9 mouse cellular contexts compared by ENCODE assay signal in the genomic region with DNA sequence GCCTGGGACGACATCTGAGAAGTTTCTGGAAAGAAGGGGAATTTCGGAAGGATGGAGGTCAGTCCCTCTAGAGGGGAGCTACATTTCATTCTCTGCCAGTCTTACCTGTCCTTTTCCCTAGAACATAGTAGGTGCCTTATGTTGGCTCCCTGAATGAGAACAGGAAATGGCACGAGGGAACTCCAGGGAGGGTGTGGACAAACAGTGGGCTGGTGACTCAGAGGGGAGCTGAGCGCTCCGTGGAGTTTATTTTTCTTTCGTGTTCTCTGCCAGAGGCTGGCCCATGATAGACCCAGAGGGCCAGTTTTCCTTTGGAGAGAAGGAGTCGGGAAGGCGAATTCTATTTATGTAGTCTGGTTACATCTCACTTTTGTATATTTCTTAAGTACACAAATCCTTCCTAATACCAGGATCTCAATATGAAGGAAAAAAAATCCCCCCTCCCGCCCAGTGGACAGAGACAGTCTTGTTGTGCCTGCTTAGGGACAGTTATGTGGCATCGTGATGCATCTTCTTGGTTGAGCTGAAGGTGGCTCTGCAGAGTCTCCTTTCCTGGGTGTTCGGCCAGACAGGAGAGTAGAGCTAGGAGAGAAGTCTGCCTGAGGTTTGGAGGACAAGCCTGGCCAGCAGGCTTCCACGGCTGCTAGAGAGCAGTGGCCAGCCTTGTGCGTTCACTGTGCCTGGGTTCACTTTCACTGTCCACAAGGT.
A peak's percentile ranks its signal among the peaks of the same experiment; 100 is the strongest.
DNase-seq lines count a peak whose midpoint lies in the region; ATAC-seq and TF ChIP-seq lines count a peak whose summit lies in the region.
"Had no signal": no experiment of that assay in that cellular context is flagged by ENCODE, and none has a peak within 500 bp of the region (broad histone marks: within the 10 kb centered on the region; RNA-seq: fewer than 3 reads in every experiment).

No protein-coding gene starts in this region.

- H3K27ac ChIP-seq in limb, embryonic 15.5 days, result 0 out of 2 replicates have a peak overlapping the region, but pooled peaks have one; percentile 22
- H3K27ac ChIP-seq in limb, embryonic 10.5 days, result no peak overlapping the region
- peak overlapping the region; percentile 84 for H3K27ac ChIP-seq in gastrocnemius, adult 2 months
- H3K27ac ChIP-seq: liver, embryonic 13.5 days had no signal

- no peaks in the 10 kb centered on the region for H3K79me2 ChIP-seq in myocyte (ENCODE audit: control insufficient read depth, insufficient read depth)

- no peak overlapping the region for H3K9ac ChIP-seq in limb, embryonic 15.5 days
- H3K9ac ChIP-seq: liver, embryonic 13.5 days had no signal

- peak; percentile 3 for DNase-seq in cerebellum, adult 11 months
- no peak for DNase-seq in cerebellum, adult 8-10 months
- no peak for DNase-seq in limb, embryonic 10.5 days (ENCODE audit: low spot score)
- DNase-seq in gastrocnemius, adult 2 months, result peak; percentile 61
- DNase-seq in kidney, adult 18-20 months, result no peak
- no peak for DNase-seq in natural killer cell, adult 2 months (ENCODE audit: low spot score in 2 of 2)
- DNase-seq: liver, embryonic 13.5 days had no signal

- no peak overlapping the region for H3K4me3 ChIP-seq in limb, embryonic 15.5 days
- no peak overlapping the region for H3K4me3 ChIP-seq in limb, embryonic 10.5 days
- no peak overlapping the region for H3K4me3 ChIP-seq in gastrocnemius, adult 2 months
- no peak overlapping the region for H3K4me3 ChIP-seq in myocyte
- H3K4me3 ChIP-seq: liver, embryonic 13.5 days had no signal

- H3K9me3 ChIP-seq in limb, embryonic 15.5 days, result no peaks in the 10 kb centered on the region
- no peaks in the 10 kb centered on the region for H3K9me3 ChIP-seq in limb, embryonic 10.5 days (replicated peaks)
- H3K9me3 ChIP-seq: liver, embryonic 13.5 days had no signal

- ATAC-seq in limb, embryonic 15.5 days (ENCODE audit: insufficient number of reproducible peaks, low FRiP score, low TSS enrichment, low read depth), result no peak

- peaks cover 56% of the 10 kb centered on the region for H3K4me1 ChIP-seq in limb, embryonic 15.5 days
- H3K4me1 ChIP-seq in limb, embryonic 10.5 days, result peaks cover 41% of the 10 kb centered on the region
- H3K4me1 ChIP-seq: liver, embryonic 13.5 days had no signal

- 0 out of 2 replicates have a peak, but pooled peaks cover 14% of the 10 kb centered on the region for H3K27me3 ChIP-seq in limb, embryonic 15.5 days
- H3K27me3 ChIP-seq in limb, embryonic 10.5 days (ENCODE audit: low read depth, poor library complexity, severe bottlenecking), result peaks cover 28% of the 10 kb centered on the region; the same call in 1 of the 2 replicates
- H3K27me3 ChIP-seq in myocyte (ENCODE audit: control insufficient read depth, insufficient read depth, insufficient read length), result no peaks in the 10 kb centered on the region
- H3K27me3 ChIP-seq: liver, embryonic 13.5 days had no signal

- no peak for TF ChIP-seq POLR2A in myocyte (IDR thresholded peaks at IDR 0.05; ENCODE audit: insufficient read length, low read depth)

- TF ChIP-seq CTCF in gastrocnemius, adult 2 months (IDR thresholded peaks at IDR 0.05), result peak; percentile 52

- intact Hi-C loops in gastrocnemius, adult 2 months (cut with DNase I), result loop anchor here (5.0 kb wide), 1 partner anchor 211 kb away; no protein-coding TSS in a partner anchor

- 0 out of 2 replicates have a peak overlapping the region, but pooled peaks have one; percentile 1 for H3K4me2 ChIP-seq in limb, embryonic 15.5 days
- H3K4me2 ChIP-seq in myocyte (ENCODE audit: low read depth), result peak overlapping the region; percentile 68
- H3K4me2 ChIP-seq: liver, embryonic 13.5 days had no signal

- WGBS in limb, embryonic 15.5 days, result 54% methylated on average over 13 of the region's 13 CpGs
- 77% methylated on average over 13 of the region's 13 CpGs for WGBS in limb, embryonic 10.5 days

- no peak overlapping the region for H3ac ChIP-seq in myocyte (ENCODE audit: control insufficient read depth, insufficient read length)

- H3K36me3 ChIP-seq in limb, embryonic 15.5 days, result no peaks in the 10 kb centered on the region
- H3K36me3 ChIP-seq in limb, embryonic 10.5 days, result no peaks in the 10 kb centered on the region
- no peaks in the 10 kb centered on the region for H3K36me3 ChIP-seq in myocyte (ENCODE audit: control insufficient read depth, insufficient read depth)
- H3K36me3 ChIP-seq: liver, embryonic 13.5 days had no signal

TF ChIP-seq in myocyte, 11 proteins besides CTCF, POLR2A, EP300 and RAD21:
- TF ChIP-seq MYOG (IDR thresholded peaks at IDR 0.05; ENCODE audit: control insufficient read depth in 1 of 3, insufficient read depth in 1 of 3, insufficient read length in 2 of 3, low read depth in 2 of 3) (no peak), E2F4 (IDR thresholded peaks at IDR 0.05; ENCODE audit: insufficient read depth) (no peak)

Comparison
In these comparisons a context has a peak if more than half of its experiments do, and no peak if none do; other contexts are left out.
1. DNase-seq: peak in cerebellum, adult 11 months (single experiment) and gastrocnemius, adult 2 months (single experiment); none in cerebellum, adult 8-10 months (single experiment), limb, embryonic 10.5 days (single experiment), kidney, adult 18-20 months (single experiment) and natural killer cell, adult 2 months (0 of 2).